Comparison of ENCODE assay signal across 12 mouse cellular contexts in genomic region chr6:129557298-129558023, GRCm38 (mm10). TPM values are rescaled to one million over a fixed set of nuclear protein-coding genes. Genes with fewer than 3 reads are reported as not detected.
DNase-seq lines count a peak whose midpoint lies in the region; ATAC-seq lines count a peak whose summit lies in the region.
"Had no signal": no experiment of that assay in that cellular context is flagged by ENCODE, and none has a peak within 500 bp of the region (broad histone marks: within the 10 kb centered on the region; RNA-seq: fewer than 3 reads in every experiment).

No protein-coding gene starts in this region.

- DNase-seq in embryo, embryonic 10 days (ENCODE audit: low spot score) = peak; percentile 45
- no peak for DNase-seq in embryo, embryonic 9.5 days (ENCODE audit: extremely low spot score)
- no peak for DNase-seq in forebrain, embryonic 10.5 days (ENCODE audit: extremely low spot score, low spot score)
- DNase-seq in liver = peak; percentile 20
- DNase-seq in urinary bladder, postnatal 14 days (ENCODE audit: low spot score) = no peak
- no peak for DNase-seq in frontal cortex, postnatal 25 days (ENCODE audit: low spot score in 2 of 2)
- DNase-seq in left cerebral cortex, adult 18-20 months (ENCODE audit: low spot score in 2 of 2) = no peak
- DNase-seq: lung, postnatal 14 days had no signal

- H3K36me3 ChIP-seq in forebrain, embryonic 10.5 days (replicated peaks) = no peaks in the 10 kb centered on the region
- no peaks in the 10 kb centered on the region for H3K36me3 ChIP-seq in midbrain, embryonic 16.5 days (ENCODE audit: control insufficient read depth, insufficient read depth, low read length)
- H3K36me3 ChIP-seq: embryonic facial prominence, embryonic 12.5 days had no signal

- H3K9me3 ChIP-seq in forebrain, embryonic 10.5 days = no peaks in the 10 kb centered on the region
- H3K9me3 ChIP-seq in midbrain, embryonic 16.5 days (replicated peaks; ENCODE audit: control insufficient read depth, low read length, poor library complexity, severe bottlenecking) = no peaks in the 10 kb centered on the region
- H3K9me3 ChIP-seq: embryonic facial prominence, embryonic 12.5 days had no signal

- peaks cover 19% of the 10 kb centered on the region for H3K4me1 ChIP-seq in forebrain, embryonic 10.5 days
- H3K4me1 ChIP-seq in midbrain, embryonic 16.5 days (ENCODE audit: control insufficient read depth, insufficient read depth, low read length) = peaks cover 6% of the 10 kb centered on the region; the same call in 1 of the 2 replicates
- H3K4me1 ChIP-seq: embryonic facial prominence, embryonic 12.5 days had no signal

- H3K27me3 ChIP-seq in forebrain, embryonic 10.5 days (ENCODE audit: poor library complexity, severe bottlenecking) = no peaks in the 10 kb centered on the region
- no peaks in the 10 kb centered on the region for H3K27me3 ChIP-seq in midbrain, embryonic 16.5 days (ENCODE audit: control insufficient read depth, insufficient read depth, low read depth, low read length)
- H3K27me3 ChIP-seq: embryonic facial prominence, embryonic 12.5 days had no signal

- H3K4me3 ChIP-seq in forebrain, embryonic 10.5 days = no peak overlapping the region
- H3K4me3 ChIP-seq in midbrain, embryonic 16.5 days (ENCODE audit: low read depth, low read length) = no peak overlapping the region
- H3K4me3 ChIP-seq: embryonic facial prominence, embryonic 12.5 days; left cerebral cortex, adult 2 months had no signal

- peak overlapping the region; percentile 71 for H3K27ac ChIP-seq in forebrain, embryonic 10.5 days
- no peak overlapping the region for H3K27ac ChIP-seq in midbrain, embryonic 16.5 days (ENCODE audit: low read length)
- H3K27ac ChIP-seq: embryonic facial prominence, embryonic 12.5 days; left cerebral cortex, adult 2 months had no signal

- H3K4me2 ChIP-seq in midbrain, embryonic 16.5 days (ENCODE audit: low read length) = no peak overlapping the region
- H3K4me2 ChIP-seq: embryonic facial prominence, embryonic 12.5 days had no signal

- ATAC-seq in midbrain, embryonic 16.5 days = peak; percentile 60

- H3K9ac ChIP-seq in midbrain, embryonic 16.5 days (ENCODE audit: low read depth, low read length) = 0 out of 2 replicates have a peak overlapping the region, but pooled peaks have one; percentile 7
- H3K9ac ChIP-seq: embryonic facial prominence, embryonic 12.5 days had no signal

RNA-seq across cellular contexts. Expression of gene Klre1, which starts 20.2 kb away (rescaled TPM):
- not detected in 2 replicates for polyA plus RNA-seq in forebrain, embryonic 10.5 days (2016; fragmentation: Nextera tagmentation; extraction: Ambion mirVana)
- polyA plus RNA-seq in midbrain, embryonic 16.5 days (2015; fragmentation: Nextera tagmentation; extraction: Ambion mirVana) = not detected in 2 replicates
- not detected for total RNA-seq in left cerebral cortex, adult 18-20 months (2021)
- total RNA-seq: gastrocnemius, postnatal 4 days; left cerebral cortex, adult 2 months had no signal
- polyA plus RNA-seq: embryonic facial prominence, embryonic 12.5 days had no signal

RNA-seq across cellular contexts. Expression of gene Gabarapl1, which starts 24.5 kb away (rescaled TPM):
- 40.4 and 43.5 TPM in 2 replicates for polyA plus RNA-seq in forebrain, embryonic 10.5 days (2016; fragmentation: Nextera tagmentation; extraction: Ambion mirVana)
- polyA plus RNA-seq in midbrain, embryonic 16.5 days (2015; fragmentation: Nextera tagmentation; extraction: Ambion mirVana) = 226 and 237 TPM in 2 replicates
- 100 to 1,000 TPM; 814 to 828 TPM for total RNA-seq in left cerebral cortex, adult 18-20 months (2021)

RNA-seq across cellular contexts. Expression of gene Klrd1, which starts 34.1 kb away (rescaled TPM):
- polyA plus RNA-seq in forebrain, embryonic 10.5 days (2016; fragmentation: Nextera tagmentation; extraction: Ambion mirVana) = not detected in 2 replicates
- polyA plus RNA-seq in midbrain, embryonic 16.5 days (2015; fragmentation: Nextera tagmentation; extraction: Ambion mirVana) = not detected in 2 replicates
- not detected for total RNA-seq in left cerebral cortex, adult 18-20 months (2021)
- total RNA-seq: gastrocnemius, postnatal 4 days; left cerebral cortex, adult 2 months had no signal
- polyA plus RNA-seq: embryonic facial prominence, embryonic 12.5 days had no signal

RNA-seq across cellular contexts. Expression of gene Tmem52b, which starts 45.1 kb away (rescaled TPM):
- not detected in 2 replicates for polyA plus RNA-seq in forebrain, embryonic 10.5 days (2016; fragmentation: Nextera tagmentation; extraction: Ambion mirVana)
- polyA plus RNA-seq in midbrain, embryonic 16.5 days (2015; fragmentation: Nextera tagmentation; extraction: Ambion mirVana) = not detected in 2 replicates
- not detected for total RNA-seq in left cerebral cortex, adult 18-20 months (2021)
- total RNA-seq: gastrocnemius, postnatal 4 days; left cerebral cortex, adult 2 months had no signal
- polyA plus RNA-seq: embryonic facial prominence, embryonic 12.5 days had no signal

RNA-seq across cellular contexts. Expression of gene Olr1, which starts 50.5 kb away (rescaled TPM):
- 0.06 TPM in 1 of 2 replicates, not detected in the other for polyA plus RNA-seq in forebrain, embryonic 10.5 days (2016; fragmentation: Nextera tagmentation; extraction: Ambion mirVana)
- not detected in 2 replicates for polyA plus RNA-seq in midbrain, embryonic 16.5 days (2015; fragmentation: Nextera tagmentation; extraction: Ambion mirVana)
- total RNA-seq in left cerebral cortex, adult 18-20 months (2021) = not detected
- total RNA-seq: gastrocnemius, postnatal 4 days; left cerebral cortex, adult 2 months had no signal

Comparison
In these comparisons a context has a peak if more than half of its experiments do, and no peak if none do; other contexts are left out.
1. DNase-seq: peak in embryo, embryonic 10 days (single experiment) and liver (single experiment); none in embryo, embryonic 9.5 days (single experiment), forebrain, embryonic 10.5 days (single experiment), urinary bladder, postnatal 14 days (single experiment), frontal cortex, postnatal 25 days (0 of 2) and left cerebral cortex, adult 18-20 months (0 of 2).